Mouse (Mus musculus): ENCODE results near the gene Sel1l3. TPM values are rescaled to one million over a fixed set of nuclear protein-coding genes. Genes with fewer than 3 reads are reported as not detected.

Sel1l3 gene
- polyA plus RNA-seq, 1 experiment from 2014 or later: 3.8 TPM

GRCm38 (mm10) chr5:53212087-53212781 is 1.5 kb downstream of the Sel1l3 start:
- WGBS: 22% methylated on average over 20 of the region's 20 CpGs
- Histone ChIP-seq H3K27me3 (peaks cover 25% of the 10 kb centered on the region), H3K9me3 (no peaks in the 10 kb centered on the region), H3K4me1 (replicated peaks) (peaks cover 37% of the 10 kb centered on the region), H3K4me3 (replicated peaks) (peak overlapping the region; percentile 61), H3K4me2 (replicated peaks) (peak overlapping the region; percentile 95), H3K9ac (replicated peaks) (peak overlapping the region; percentile 77), H3K36me3 (no peaks in the 10 kb centered on the region), H3K27ac (no peak overlapping the region)
- ATAC-seq: no peak

DNA sequence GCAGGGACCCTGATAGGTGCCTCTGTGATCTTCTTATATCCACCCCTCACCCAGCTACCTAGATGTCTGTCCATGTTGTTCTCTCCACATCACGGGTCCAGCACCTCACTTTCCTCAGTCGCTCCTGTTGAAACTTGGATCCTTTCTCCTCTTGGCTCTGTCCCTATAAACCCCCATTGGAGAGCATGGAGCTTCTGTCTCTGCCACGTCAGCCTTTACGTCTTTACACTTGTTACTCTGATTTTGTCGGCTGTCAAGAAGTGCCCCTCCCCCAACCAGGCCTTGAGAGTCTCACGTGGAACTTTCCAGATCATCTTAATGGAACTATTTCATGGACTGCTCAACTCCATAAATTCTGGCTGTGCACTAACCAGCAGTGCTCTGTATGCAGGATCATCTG is 2.5 kb downstream of the Sel1l3 start:
- Histone ChIP-seq H3K4me1 (replicated peaks) (peaks cover 37% of the 10 kb centered on the region), H3K27me3 (peaks cover 25% of the 10 kb centered on the region), H3K4me2 (replicated peaks) (peak overlapping the region; percentile 95; the same call in 1 of the 2 replicates), H3K9me3 (no peaks in the 10 kb centered on the region), H3K27ac (no peak overlapping the region), H3K36me3 (no peaks in the 10 kb centered on the region), H3K9ac (replicated peaks) (no peak overlapping the region), H3K4me3 (replicated peaks) (no peak overlapping the region)
- no peak for ATAC-seq
- WGBS: 52% methylated on average over 6 of the region's 6 CpGs

DNA sequence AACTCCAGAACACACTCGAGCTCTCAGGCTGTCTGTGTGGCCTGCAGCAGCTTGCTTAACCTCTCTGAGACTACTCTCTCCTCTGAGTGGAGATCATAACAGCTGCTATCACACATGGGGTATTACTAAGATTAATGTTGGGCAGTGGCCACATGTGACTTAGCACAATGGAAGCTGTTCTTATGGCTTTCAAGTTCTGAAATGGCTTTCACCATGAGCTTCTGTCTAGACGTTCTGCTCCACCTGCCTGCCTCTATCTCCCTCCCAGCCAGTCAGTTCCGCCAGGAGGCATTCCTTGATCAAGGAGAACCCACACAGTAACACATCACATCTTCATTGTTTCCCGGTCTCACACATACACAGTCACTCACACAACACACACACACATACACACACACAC is 3.2 kb downstream of the Sel1l3 start:
- ATAC-seq: no peak
- H3K9me3 ChIP-seq: no peaks in the 10 kb centered on the region
- no peak overlapping the region for H3K4me3 ChIP-seq (replicated peaks)
- peaks cover 25% of the 10 kb centered on the region for H3K27me3 ChIP-seq
- no peak overlapping the region for H3K9ac ChIP-seq (replicated peaks)
- H3K4me1 ChIP-seq (replicated peaks): peaks cover 37% of the 10 kb centered on the region
- H3K4me2 ChIP-seq (replicated peaks): no peak overlapping the region
- 75% methylated on average over 4 of the region's 4 CpGs for WGBS
- no peak overlapping the region for H3K27ac ChIP-seq
- H3K36me3 ChIP-seq: no peaks in the 10 kb centered on the region

DNA sequence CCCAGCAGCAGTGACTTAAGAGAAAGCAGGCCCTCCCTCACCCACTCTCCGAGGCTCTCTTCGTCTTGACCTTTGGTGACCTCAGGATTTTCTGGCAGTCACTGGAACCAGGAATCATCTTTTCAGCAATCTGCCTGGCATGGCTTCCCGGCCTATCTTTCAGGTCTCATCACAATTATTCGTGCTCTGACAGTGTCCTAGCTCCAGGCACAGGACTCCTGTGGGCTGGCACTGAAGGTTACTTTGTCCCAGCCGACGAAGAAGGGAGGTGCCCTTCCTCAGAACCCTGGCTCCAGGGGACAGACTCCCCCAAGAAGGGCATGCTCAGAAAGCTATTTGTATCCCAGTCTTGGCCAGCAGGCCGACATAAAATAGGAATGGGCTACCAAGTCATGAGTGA is 4.0 kb downstream of the Sel1l3 start:
- Histone ChIP-seq H3K36me3 (no peaks in the 10 kb centered on the region), H3K27me3 (peaks cover 25% of the 10 kb centered on the region), H3K4me1 (replicated peaks) (peaks cover 35% of the 10 kb centered on the region), H3K4me2 (replicated peaks) (no peak overlapping the region), H3K4me3 (replicated peaks) (no peak overlapping the region), H3K9ac (replicated peaks) (no peak overlapping the region), H3K9me3 (no peaks in the 10 kb centered on the region), H3K27ac (no peak overlapping the region)
- ATAC-seq: no peak
- WGBS: 41% methylated on average over 7 of the region's 7 CpGs

- Histone ChIP-seq H3K4me1 (replicated peaks) (peaks cover 27% of the 10 kb centered on the region), H3K27me3 (peaks cover 25% of the 10 kb centered on the region), H3K27ac (no peak overlapping the region), H3K4me3 (replicated peaks) (no peak overlapping the region), H3K9me3 (no peaks in the 10 kb centered on the region), H3K9ac (replicated peaks) (no peak overlapping the region), H3K36me3 (no peaks in the 10 kb centered on the region), H3K4me2 (replicated peaks) (no peak overlapping the region)
- ATAC-seq: no peak
- WGBS: 87% methylated on average over 1 of the region's 1 CpGs
Observed at GRCm38 (mm10) chr5:53208731-53209130, 5.0 kb downstream of the Sel1l3 start.

DNA sequence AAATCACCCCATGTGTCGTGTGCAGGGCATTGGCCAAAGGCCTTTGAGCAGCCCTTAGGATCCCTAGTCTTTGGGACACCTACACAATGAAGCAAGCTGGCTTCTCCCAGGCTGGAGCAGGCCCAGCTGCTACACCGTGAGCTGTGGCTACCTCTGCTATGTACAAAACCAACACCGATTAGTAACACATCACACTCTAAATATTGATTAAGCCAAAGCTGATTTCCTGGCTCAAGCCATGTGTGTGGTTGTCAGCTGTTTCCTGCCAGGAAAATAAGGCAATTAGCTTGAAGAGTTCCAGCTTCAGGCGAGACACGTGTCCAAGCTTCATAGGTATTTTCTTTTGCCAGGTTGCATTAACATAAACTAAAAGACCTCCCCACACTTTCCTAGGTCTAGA is 7.2 kb downstream of the Sel1l3 start:
- Histone ChIP-seq H3K4me2 (replicated peaks) (no peak overlapping the region), H3K4me3 (replicated peaks) (no peak overlapping the region), H3K27ac (no peak overlapping the region), H3K4me1 (replicated peaks) (0 out of 2 replicates have a peak, but pooled peaks cover 15% of the 10 kb centered on the region), H3K9ac (replicated peaks) (no peak overlapping the region), H3K27me3 (peaks cover 17% of the 10 kb centered on the region), H3K36me3 (no peaks in the 10 kb centered on the region), H3K9me3 (no peaks in the 10 kb centered on the region)
- ATAC-seq: no peak
- 85% methylated on average over 5 of the region's 5 CpGs for WGBS

DNA sequence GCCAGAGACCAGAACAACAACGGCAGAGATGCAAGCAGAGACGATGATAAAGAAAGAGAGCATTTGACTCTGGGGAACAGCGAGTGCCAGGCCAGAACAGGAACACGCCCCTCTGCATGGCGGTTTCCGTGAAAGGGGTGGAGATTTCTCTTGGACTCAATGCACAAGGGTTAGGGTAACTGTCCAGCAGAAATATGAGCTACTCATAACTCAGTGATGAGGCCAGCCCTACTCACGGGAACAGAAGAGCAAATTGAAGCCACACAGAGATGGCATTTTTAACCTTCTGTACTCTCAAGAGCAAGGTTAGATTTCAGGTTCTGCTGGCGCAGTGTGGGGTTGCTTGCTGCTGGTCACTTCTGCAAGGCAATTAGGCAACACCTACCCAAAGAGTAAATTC is 11.0 kb downstream of the Sel1l3 start:
- H3K4me3 ChIP-seq (replicated peaks): no peak overlapping the region
- WGBS: 86% methylated on average over 8 of the region's 8 CpGs
- no peak for ATAC-seq
- no peaks in the 10 kb centered on the region for H3K9me3 ChIP-seq
- no peak overlapping the region for H3K27ac ChIP-seq
- H3K9ac ChIP-seq (replicated peaks): no peak overlapping the region
- H3K36me3 ChIP-seq: no peaks in the 10 kb centered on the region
- H3K4me2 ChIP-seq (replicated peaks): no peak overlapping the region
- H3K4me1 ChIP-seq (replicated peaks): 0 out of 2 replicates have a peak, but pooled peaks cover 3% of the 10 kb centered on the region
- no peaks in the 10 kb centered on the region for H3K27me3 ChIP-seq

GRCm38 (mm10) chr5:53200825-53201224 is 12.9 kb downstream of the Sel1l3 start:
- Histone ChIP-seq H3K27me3 (no peaks in the 10 kb centered on the region), H3K4me3 (replicated peaks) (no peak overlapping the region), H3K9me3 (no peaks in the 10 kb centered on the region), H3K36me3 (no peaks in the 10 kb centered on the region), H3K4me1 (replicated peaks) (0 out of 2 replicates have a peak, but pooled peaks cover 3% of the 10 kb centered on the region), H3K9ac (replicated peaks) (no peak overlapping the region), H3K4me2 (replicated peaks) (no peak overlapping the region), H3K27ac (no peak overlapping the region)
- WGBS: 80% methylated on average over 10 of the region's 10 CpGs
- ATAC-seq: no peak

- no peak for ATAC-seq
Observed at GRCm38 (mm10) chr5:53198408-53198807, 15.3 kb downstream of the Sel1l3 start.

GRCm38 (mm10) chr5:53196387-53197088 is 17.2 kb downstream of the Sel1l3 start:
- Histone ChIP-seq H3K27me3 (no peaks in the 10 kb centered on the region), H3K27ac (no peak overlapping the region), H3K9ac (replicated peaks) (no peak overlapping the region), H3K36me3 (no peaks in the 10 kb centered on the region), H3K9me3 (no peaks in the 10 kb centered on the region), H3K4me1 (replicated peaks) (peaks cover 2% of the 10 kb centered on the region; the same call in 1 of the 2 replicates), H3K4me3 (replicated peaks) (no peak overlapping the region), H3K4me2 (replicated peaks) (no peak overlapping the region)
- WGBS: 81% methylated on average over 10 of the region's 10 CpGs
- ATAC-seq: 0 out of 2 replicates have a peak, but pooled peaks have one; percentile 21

More at GRCm38 (mm10) chr5:53198408-53198807, 15.3 kb downstream of the Sel1l3 start:
- H3K27me3 ChIP-seq: no peaks in the 10 kb centered on the region
- H3K4me2 ChIP-seq (replicated peaks): no peak overlapping the region
- 79% methylated on average over 1 of the region's 1 CpGs for WGBS
- H3K36me3 ChIP-seq: no peaks in the 10 kb centered on the region
- no peak overlapping the region for H3K27ac ChIP-seq
- no peak overlapping the region for H3K4me3 ChIP-seq (replicated peaks)
- H3K9ac ChIP-seq (replicated peaks): no peak overlapping the region
- H3K9me3 ChIP-seq: no peaks in the 10 kb centered on the region
- H3K4me1 ChIP-seq (replicated peaks): no peaks in the 10 kb centered on the region; the same call in 1 of the 2 replicates

- H3K4me3 ChIP-seq (replicated peaks): no peak overlapping the region
- WGBS: 94% methylated on average over 3 of the region's 3 CpGs
- no peak overlapping the region for H3K27ac ChIP-seq
- no peak overlapping the region for H3K4me2 ChIP-seq (replicated peaks)
- H3K27me3 ChIP-seq: no peaks in the 10 kb centered on the region
- H3K36me3 ChIP-seq: no peaks in the 10 kb centered on the region
- H3K9me3 ChIP-seq: no peaks in the 10 kb centered on the region
- no peak overlapping the region for H3K9ac ChIP-seq (replicated peaks)
- H3K4me1 ChIP-seq (replicated peaks): peaks cover 2% of the 10 kb centered on the region; the same call in 1 of the 2 replicates
- ATAC-seq: no peak
Observed at GRCm38 (mm10) chr5:53194841-53195240, 18.9 kb downstream of the Sel1l3 start.

DNA sequence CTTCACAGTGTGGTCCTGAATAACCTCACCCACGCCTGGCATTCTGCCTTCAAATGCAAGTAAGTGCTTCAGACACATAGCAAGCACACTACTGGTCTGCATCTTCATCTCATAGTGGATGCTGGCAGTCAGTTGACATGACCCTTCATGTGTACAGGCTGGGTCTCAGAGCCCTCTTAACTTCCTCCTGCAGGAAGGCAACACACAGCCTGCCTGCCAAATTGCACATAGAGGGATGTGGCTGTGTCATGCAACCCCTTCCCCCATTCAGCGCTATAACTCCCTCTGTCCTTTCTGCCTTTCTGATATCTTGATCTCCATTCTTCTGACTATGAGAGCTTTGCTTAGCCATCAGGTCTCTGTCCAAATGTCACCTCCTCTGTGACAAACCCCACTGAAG is 19.3 kb downstream of the Sel1l3 start:
- ATAC-seq: no peak
- no peak overlapping the region for H3K4me2 ChIP-seq (replicated peaks)
- no peak overlapping the region for H3K27ac ChIP-seq
- 79% methylated on average over 2 of the region's 2 CpGs for WGBS
- H3K4me3 ChIP-seq (replicated peaks): no peak overlapping the region
- H3K36me3 ChIP-seq: no peaks in the 10 kb centered on the region
- no peaks in the 10 kb centered on the region for H3K9me3 ChIP-seq
- H3K9ac ChIP-seq (replicated peaks): no peak overlapping the region
- H3K4me1 ChIP-seq (replicated peaks): peaks cover 2% of the 10 kb centered on the region; the same call in 1 of the 2 replicates
- no peaks in the 10 kb centered on the region for H3K27me3 ChIP-seq
